Mouse (Mus musculus) mesoderm, embryonic 11.5 days (tissue): Measurements from ENCODE around the gene Gm45234.

ENCODE experiments used
- DNase-seq: peaks from one replicate; pipeline ENCODE4 v3.0.0-alpha.2; 2012; ENCODE audit warnings: low read depth, low spot score

The Gm45234 gene

GRCm38 (mm10) chr6:124708289-124708889, 47.4 kb downstream of the Gm45234 start:
- DNase-seq: no peak

- DNase-seq: no peak
These were observed 49.7 kb downstream of the Gm45234 start for GRCm38 (mm10) chr6:124706061-124706627.

- no peak for DNase-seq
These were observed 51.4 kb downstream of the Gm45234 start for GRCm38 (mm10) chr6:124704417-124704816.

- DNase-seq: no peak
These were observed 52.0 kb downstream of the Gm45234 start for GRCm38 (mm10) chr6:124703789-124704188.

- peak; percentile 73 for DNase-seq
These were observed 53.1 kb downstream of the Gm45234 start for GRCm38 (mm10) chr6:124702784-124703103.

GRCm38 (mm10) chr6:124702102-124702783, 53.6 kb downstream of the Gm45234 start:
- no peak for DNase-seq

GRCm38 (mm10) chr6:124701338-124701737, 54.5 kb downstream of the Gm45234 start:
- no peak for DNase-seq

GRCm38 (mm10) chr6:124699962-124700610, 55.7 kb downstream of the Gm45234 start:
- no peak for DNase-seq

- DNase-seq: no peak
These were observed 56.5 kb downstream of the Gm45234 start for GRCm38 (mm10) chr6:124699366-124699765.

- no peak for DNase-seq
These were observed 57.1 kb downstream of the Gm45234 start for GRCm38 (mm10) chr6:124698751-124699150.

- DNase-seq: no peak
These were observed 59.2 kb downstream of the Gm45234 start for GRCm38 (mm10) chr6:124696441-124697150.

GRCm38 (mm10) chr6:124694166-124694955, 61.5 kb downstream of the Gm45234 start:
- no peak for DNase-seq

- peak; percentile 33 for DNase-seq
These were observed 62.4 kb downstream of the Gm45234 start for GRCm38 (mm10) chr6:124693243-124693981.

GRCm38 (mm10) chr6:124690517-124690916, 65.3 kb downstream of the Gm45234 start:
- no peak for DNase-seq
